Mouse (Mus musculus): ENCODE data around the gene Mroh2a. TPM values are rescaled to one million over a fixed set of nuclear protein-coding genes. Genes with fewer than 3 reads are reported as not detected.

The Mroh2a gene
- polyA plus RNA-seq, 1 experiment from 2014 or later, result 2.8 TPM

DNA sequence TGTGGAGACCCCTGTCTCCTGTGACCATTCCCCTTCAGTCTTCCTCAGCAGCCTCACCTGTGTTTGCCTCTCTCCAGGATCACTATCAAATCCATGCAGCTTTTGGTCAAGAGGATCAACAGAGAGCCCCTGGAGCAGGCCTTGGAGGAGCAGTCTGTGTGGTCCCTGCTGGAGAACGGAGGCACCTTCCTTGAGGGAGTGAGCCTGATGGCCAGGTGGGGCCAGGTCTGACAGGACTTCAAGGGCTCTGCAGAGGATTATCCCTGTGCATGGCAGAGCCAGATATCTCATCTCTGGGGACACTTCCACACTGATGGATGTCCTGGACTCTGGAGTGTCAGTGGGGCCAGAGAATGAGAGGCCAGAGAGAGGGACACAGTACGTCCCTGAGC, 28.7 kb downstream of the Mroh2a start:
- no peak overlapping the region for H3K4me3 ChIP-seq (ENCODE audit: low read length)
- peaks cover 13% of the 10 kb centered on the region for H3K4me1 ChIP-seq (ENCODE audit: insufficient read depth, low read length)
- H3K27ac ChIP-seq (ENCODE audit: low read length), result no peak overlapping the region
- H3K36me3 ChIP-seq (ENCODE audit: insufficient read depth, low read length), result peaks cover 10% of the 10 kb centered on the region
- H3K27me3 ChIP-seq (ENCODE audit: insufficient read depth, low read length), result no peaks in the 10 kb centered on the region
- peaks cover 51% of the 10 kb centered on the region for H3K9me3 ChIP-seq (ENCODE audit: low read length)
- H3K4me2 ChIP-seq (replicated peaks; ENCODE audit: low read depth, low read length), result no peak overlapping the region
- H3K9ac ChIP-seq (replicated peaks; ENCODE audit: low read length), result no peak overlapping the region
- ATAC-seq (ENCODE audit: low FRiP score, low TSS enrichment), result no peak
- WGBS, result 54% methylated on average over 2 of the region's 2 CpGs

DNA sequence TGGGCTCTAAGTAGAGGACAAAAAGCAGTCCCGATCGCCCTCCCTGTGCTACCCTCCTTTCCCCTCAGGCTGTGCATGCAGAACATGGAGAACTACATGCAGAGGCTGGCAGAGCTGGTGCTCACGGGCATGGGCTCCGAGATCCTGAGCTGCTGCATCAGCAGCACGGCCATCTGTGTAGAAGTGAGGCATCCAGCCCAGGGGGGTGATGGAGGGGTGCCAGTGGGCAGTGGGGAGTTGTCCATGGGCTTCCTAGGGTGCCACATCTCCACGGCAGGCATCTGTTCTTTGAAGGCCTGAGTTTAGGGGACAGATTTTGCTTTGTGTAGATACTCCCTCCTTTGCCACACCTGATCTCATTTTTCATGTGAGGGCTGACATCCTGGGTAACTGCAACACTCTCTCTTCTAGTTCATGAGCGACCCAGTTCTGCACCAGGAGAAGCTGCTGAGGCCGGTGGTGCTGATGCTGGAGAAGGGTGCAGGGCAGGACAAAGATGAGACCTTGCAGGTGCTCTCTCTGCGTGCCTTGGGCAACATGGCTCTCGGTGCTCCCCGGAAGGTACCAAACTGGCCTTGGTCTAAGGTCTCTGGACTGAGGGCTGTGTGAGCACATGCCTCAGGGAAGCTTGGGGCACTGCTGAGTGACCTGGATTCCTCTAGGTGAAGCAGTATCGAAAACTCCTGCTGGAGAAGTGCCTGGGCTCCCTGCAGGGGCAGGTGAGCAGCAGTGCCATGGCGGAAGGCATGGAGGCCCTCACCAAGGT, 29.4 kb downstream of the Mroh2a start:
- H3K4me1 ChIP-seq (ENCODE audit: insufficient read depth, low read length), result peaks cover 13% of the 10 kb centered on the region
- ATAC-seq (ENCODE audit: low FRiP score, low TSS enrichment), result no peak
- H3K36me3 ChIP-seq (ENCODE audit: insufficient read depth, low read length), result peaks cover 16% of the 10 kb centered on the region
- H3K9me3 ChIP-seq (ENCODE audit: low read length), result peaks cover 44% of the 10 kb centered on the region
- no peak overlapping the region for H3K4me3 ChIP-seq (ENCODE audit: low read length)
- no peak overlapping the region for H3K27ac ChIP-seq (ENCODE audit: low read length)
- no peak overlapping the region for H3K4me2 ChIP-seq (replicated peaks; ENCODE audit: low read depth, low read length)
- no peak overlapping the region for H3K9ac ChIP-seq (replicated peaks; ENCODE audit: low read length)
- H3K27me3 ChIP-seq (ENCODE audit: insufficient read depth, low read length), result no peaks in the 10 kb centered on the region
- whole genome bisulfite sequencing, result 82% methylated on average over 13 of the region's 13 CpGs

- H3K27ac ChIP-seq (ENCODE audit: low read length), result no peak overlapping the region
- ATAC-seq (ENCODE audit: low FRiP score, low TSS enrichment), result no peak
- no peak overlapping the region for H3K4me2 ChIP-seq (replicated peaks; ENCODE audit: low read depth, low read length)
- H3K9me3 ChIP-seq (ENCODE audit: low read length), result peaks cover 41% of the 10 kb centered on the region
- H3K9ac ChIP-seq (replicated peaks; ENCODE audit: low read length), result no peak overlapping the region
- no peak overlapping the region for H3K4me3 ChIP-seq (ENCODE audit: low read length)
- H3K36me3 ChIP-seq (ENCODE audit: insufficient read depth, low read length), result peaks cover 25% of the 10 kb centered on the region
- WGBS, result 79% methylated on average over 10 of the region's 10 CpGs
- peaks cover 13% of the 10 kb centered on the region for H3K4me1 ChIP-seq (ENCODE audit: insufficient read depth, low read length)
- H3K27me3 ChIP-seq (ENCODE audit: insufficient read depth, low read length), result no peaks in the 10 kb centered on the region
Observed at GRCm38 (mm10) chr1:88256886-88257663, 30.3 kb downstream of the Mroh2a start.

DNA sequence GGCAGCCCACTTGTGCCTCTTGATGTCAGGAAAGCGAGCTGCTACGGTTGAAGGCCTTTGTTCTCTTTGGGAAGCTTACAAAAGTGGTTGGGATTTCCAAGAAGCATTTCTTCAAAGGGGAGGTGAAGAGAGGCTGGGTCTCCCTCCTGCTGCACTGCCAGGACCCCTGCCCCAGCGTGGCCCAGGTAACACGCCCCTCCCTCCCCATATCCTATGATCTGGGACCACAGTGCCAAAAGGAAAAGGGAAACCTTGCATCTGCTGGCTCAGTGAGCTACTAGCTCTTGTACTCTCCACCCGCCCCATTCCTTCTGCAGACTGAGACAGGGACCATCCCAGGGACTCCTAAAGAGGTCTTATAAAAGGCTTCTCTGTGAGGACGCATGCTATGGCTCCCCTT, 30.9 kb downstream of the Mroh2a start:
- 81% methylated on average over 6 of the region's 6 CpGs for WGBS
- Histone ChIP-seq H3K9me3 (ENCODE audit: low read length) (peaks cover 35% of the 10 kb centered on the region), H3K9ac (replicated peaks; ENCODE audit: low read length) (no peak overlapping the region), H3K27me3 (ENCODE audit: insufficient read depth, low read length) (no peaks in the 10 kb centered on the region), H3K27ac (ENCODE audit: low read length) (no peak overlapping the region), H3K4me2 (replicated peaks; ENCODE audit: low read depth, low read length) (no peak overlapping the region), H3K4me3 (ENCODE audit: low read length) (no peak overlapping the region), H3K4me1 (ENCODE audit: insufficient read depth, low read length) (peaks cover 17% of the 10 kb centered on the region), H3K36me3 (ENCODE audit: insufficient read depth, low read length) (peaks cover 31% of the 10 kb centered on the region)
- no peak for ATAC-seq (ENCODE audit: low FRiP score, low TSS enrichment)

DNA sequence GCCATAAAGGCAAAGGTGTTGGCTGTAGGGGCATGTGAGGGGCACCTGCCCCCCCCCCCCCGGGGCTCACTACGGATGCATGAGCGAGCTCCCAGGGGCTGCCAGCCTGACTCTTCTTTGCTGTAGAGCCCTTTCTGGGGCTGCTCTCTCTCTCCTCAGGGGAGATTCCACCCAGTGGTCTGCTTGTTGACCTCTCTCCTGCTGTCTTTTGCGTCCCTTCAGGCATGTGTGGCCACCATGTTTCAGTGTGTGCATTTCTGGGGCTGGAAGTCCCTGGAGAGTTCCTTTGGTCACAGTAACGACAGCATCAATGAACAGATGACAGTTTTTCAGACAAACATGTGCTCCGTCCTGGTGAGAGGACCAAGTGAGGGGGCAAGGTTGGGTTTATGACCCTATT, 31.6 kb downstream of the Mroh2a start:
- H3K27ac ChIP-seq (ENCODE audit: low read length), result no peak overlapping the region
- ATAC-seq (ENCODE audit: low FRiP score, low TSS enrichment), result no peak
- H3K4me1 ChIP-seq (ENCODE audit: insufficient read depth, low read length), result peaks cover 17% of the 10 kb centered on the region
- H3K4me2 ChIP-seq (replicated peaks; ENCODE audit: low read depth, low read length), result no peak overlapping the region
- H3K9me3 ChIP-seq (ENCODE audit: low read length), result peaks cover 29% of the 10 kb centered on the region
- H3K4me3 ChIP-seq (ENCODE audit: low read length), result no peak overlapping the region
- H3K27me3 ChIP-seq (ENCODE audit: insufficient read depth, low read length), result no peaks in the 10 kb centered on the region
- WGBS, result 68% methylated on average over 6 of the region's 6 CpGs
- H3K9ac ChIP-seq (replicated peaks; ENCODE audit: low read length), result no peak overlapping the region
- H3K36me3 ChIP-seq (ENCODE audit: insufficient read depth, low read length), result peaks cover 38% of the 10 kb centered on the region

GRCm38 (mm10) chr1:88258881-88259642, 32.3 kb downstream of the Mroh2a start:
- Histone ChIP-seq H3K27ac (ENCODE audit: low read length) (peak overlapping the region; percentile 3; the same call in 1 of the 2 replicates), H3K9ac (replicated peaks; ENCODE audit: low read length) (no peak overlapping the region), H3K36me3 (ENCODE audit: insufficient read depth, low read length) (peaks cover 45% of the 10 kb centered on the region), H3K4me2 (replicated peaks; ENCODE audit: low read depth, low read length) (no peak overlapping the region), H3K9me3 (ENCODE audit: low read length) (peaks cover 24% of the 10 kb centered on the region), H3K4me3 (ENCODE audit: low read length) (no peak overlapping the region), H3K27me3 (ENCODE audit: insufficient read depth, low read length) (no peaks in the 10 kb centered on the region), H3K4me1 (ENCODE audit: insufficient read depth, low read length) (peaks cover 17% of the 10 kb centered on the region)
- peak; percentile 16 for ATAC-seq (ENCODE audit: low FRiP score, low TSS enrichment)
- WGBS, result 59% methylated on average over 8 of the region's 8 CpGs

- H3K9me3 ChIP-seq (ENCODE audit: low read length), result peaks cover 19% of the 10 kb centered on the region
- 73% methylated on average over 4 of the region's 4 CpGs for WGBS
Observed at GRCm38 (mm10) chr1:88259643-88260024, 32.8 kb downstream of the Mroh2a start.

DNA sequence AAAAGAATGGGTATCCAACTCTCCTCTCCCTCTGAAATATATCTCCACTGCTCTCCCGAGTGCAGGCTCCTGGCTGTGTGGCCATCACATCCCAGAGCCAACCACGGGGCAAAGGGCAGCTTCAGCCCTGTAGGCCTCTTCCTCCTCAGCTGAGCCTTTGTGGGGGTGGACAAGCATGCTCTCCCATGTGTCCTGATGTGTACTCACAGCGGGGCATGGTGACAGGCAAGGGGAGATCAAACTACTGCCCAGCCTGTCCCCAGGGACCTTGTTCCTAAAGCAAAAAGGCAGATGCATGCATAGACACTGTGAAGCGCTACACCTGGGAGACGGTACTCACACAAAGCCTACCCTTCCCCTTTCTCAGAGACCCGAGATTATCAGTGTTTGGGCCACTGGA, 33.3 kb downstream of the Mroh2a start:
- Histone ChIP-seq H3K27ac (ENCODE audit: low read length) (no peak overlapping the region), H3K4me1 (ENCODE audit: insufficient read depth, low read length) (peaks cover 17% of the 10 kb centered on the region), H3K4me2 (replicated peaks; ENCODE audit: low read depth, low read length) (no peak overlapping the region), H3K36me3 (ENCODE audit: insufficient read depth, low read length) (peaks cover 55% of the 10 kb centered on the region), H3K9me3 (ENCODE audit: low read length) (peaks cover 14% of the 10 kb centered on the region), H3K4me3 (ENCODE audit: low read length) (no peak overlapping the region), H3K27me3 (ENCODE audit: insufficient read depth, low read length) (no peaks in the 10 kb centered on the region), H3K9ac (replicated peaks; ENCODE audit: low read length) (no peak overlapping the region)
- 75% methylated on average over 6 of the region's 6 CpGs for WGBS
- ATAC-seq (ENCODE audit: low FRiP score, low TSS enrichment), result peak; percentile 10; the same call in 1 of the 2 replicates

More at GRCm38 (mm10) chr1:88259643-88260024, 32.8 kb downstream of the Mroh2a start:
- Histone ChIP-seq H3K4me3 (ENCODE audit: low read length) (no peak overlapping the region), H3K36me3 (ENCODE audit: insufficient read depth, low read length) (peaks cover 50% of the 10 kb centered on the region), H3K9ac (replicated peaks; ENCODE audit: low read length) (no peak overlapping the region), H3K27ac (ENCODE audit: low read length) (peak overlapping the region; percentile 3; the same call in 1 of the 2 replicates), H3K27me3 (ENCODE audit: insufficient read depth, low read length) (no peaks in the 10 kb centered on the region), H3K4me2 (replicated peaks; ENCODE audit: low read depth, low read length) (no peak overlapping the region), H3K4me1 (ENCODE audit: insufficient read depth, low read length) (peaks cover 17% of the 10 kb centered on the region)
- ATAC-seq (ENCODE audit: low FRiP score, low TSS enrichment), result peak; percentile 7; the same call in 1 of the 2 replicates

DNA sequence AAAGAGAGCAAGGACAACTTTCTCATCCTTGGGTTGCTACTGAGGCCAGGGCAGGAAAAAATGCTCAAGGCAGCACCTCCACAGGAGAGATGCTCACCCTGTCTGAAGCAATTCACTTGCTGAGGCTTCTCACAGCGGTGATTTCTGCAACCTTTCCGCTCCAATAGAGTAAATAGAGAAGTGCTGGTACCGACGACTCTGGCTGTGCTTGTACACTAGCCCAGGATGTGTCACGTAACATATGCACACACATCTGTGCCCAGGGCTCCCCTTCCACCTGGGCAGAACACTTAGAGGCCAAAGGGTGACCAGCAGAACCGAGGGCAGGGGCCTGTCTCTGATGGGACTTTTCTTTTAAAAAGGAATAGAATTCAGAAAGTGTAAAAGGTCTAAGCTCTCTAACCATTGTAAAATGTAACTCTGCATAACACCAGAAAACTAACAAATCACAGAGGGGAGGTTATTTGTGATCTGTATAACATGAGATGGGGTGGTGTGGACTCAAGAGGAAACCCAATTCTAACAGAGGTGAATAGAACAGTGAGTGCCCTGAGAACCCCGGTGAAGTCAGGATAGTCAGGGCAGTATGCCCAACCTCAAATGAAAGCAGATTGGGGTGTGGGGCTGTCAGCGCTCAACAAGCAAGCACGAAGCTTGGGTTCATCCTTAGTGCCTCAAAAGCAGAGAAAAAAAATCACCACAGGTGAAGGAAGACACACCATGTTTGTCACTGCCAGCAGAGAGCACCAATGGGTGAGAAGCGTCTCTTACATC, 34.0 kb downstream of the Mroh2a start:
- Histone ChIP-seq H3K9me3 (ENCODE audit: low read length) (peaks cover 8% of the 10 kb centered on the region), H3K4me3 (ENCODE audit: low read length) (no peak overlapping the region), H3K4me2 (replicated peaks; ENCODE audit: low read depth, low read length) (no peak overlapping the region), H3K27me3 (ENCODE audit: insufficient read depth, low read length) (no peaks in the 10 kb centered on the region), H3K27ac (ENCODE audit: low read length) (no peak overlapping the region), H3K9ac (replicated peaks; ENCODE audit: low read length) (no peak overlapping the region), H3K4me1 (ENCODE audit: insufficient read depth, low read length) (peaks cover 17% of the 10 kb centered on the region), H3K36me3 (ENCODE audit: insufficient read depth, low read length) (peaks cover 62% of the 10 kb centered on the region)
- ATAC-seq (ENCODE audit: low FRiP score, low TSS enrichment), result no peak
- WGBS, result 83% methylated on average over 10 of the region's 10 CpGs

Measured in kidney, embryonic 16.5 days (tissue).